ENCODE assay signal across 9 mouse cellular contexts in the genomic region with DNA sequence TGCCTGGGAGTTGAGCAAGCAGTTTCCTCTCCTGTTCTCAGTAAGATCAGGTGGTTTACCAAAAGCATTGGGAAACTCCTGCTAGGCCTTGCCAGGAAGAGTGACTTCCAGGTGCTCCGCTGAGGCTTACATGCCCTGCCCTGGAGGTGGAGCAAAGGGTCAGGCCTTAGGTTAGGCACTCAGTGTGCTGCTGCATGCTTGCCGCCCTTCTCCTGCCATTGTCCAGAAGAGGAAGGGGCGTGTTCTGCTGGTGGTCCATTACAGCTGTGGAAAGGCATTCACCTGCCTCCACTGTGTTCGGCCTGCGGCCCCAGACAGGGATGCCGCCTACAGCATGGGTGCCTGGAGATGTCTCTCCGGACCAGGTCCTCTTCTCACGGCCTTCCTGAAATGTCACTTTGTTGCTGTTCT. TPM values are rescaled to one million over a fixed set of nuclear protein-coding genes. Genes with fewer than 3 reads are reported as not detected.
DNase-seq lines count a peak whose midpoint lies in the region; ATAC-seq lines count a peak whose summit lies in the region.
"Had no signal": no experiment of that assay in that cellular context is flagged by ENCODE, and none has a peak within 500 bp of the region (broad histone marks: within the 10 kb centered on the region; RNA-seq: fewer than 3 reads in every experiment).

No protein-coding gene starts in this region.

- 69% methylated on average over 8 of the region's 8 CpGs for WGBS in embryonic facial prominence, embryonic 15.5 days
- WGBS in lung, embryonic 15.5 days, result 76% methylated on average over 8 of the region's 8 CpGs
- 93% methylated on average over 8 of the region's 8 CpGs for WGBS in hindbrain, embryonic 14.5 days

- H3K27ac ChIP-seq in embryonic facial prominence, embryonic 15.5 days (replicated peaks), result peak overlapping the region; percentile 69; the same call in 1 of the 2 replicates
- peak overlapping the region; percentile 81 for H3K27ac ChIP-seq in lung, embryonic 15.5 days
- H3K27ac ChIP-seq in hindbrain, embryonic 14.5 days, result no peak overlapping the region

- 0 out of 2 replicates have a peak, but pooled peaks cover 7% of the 10 kb centered on the region for H3K4me1 ChIP-seq in embryonic facial prominence, embryonic 15.5 days
- H3K4me1 ChIP-seq in lung, embryonic 15.5 days, result peaks cover 23% of the 10 kb centered on the region
- H3K4me1 ChIP-seq in hindbrain, embryonic 14.5 days (replicated peaks; ENCODE audit: control insufficient read depth, insufficient read depth, low read length), result no peaks in the 10 kb centered on the region

- H3K4me3 ChIP-seq in embryonic facial prominence, embryonic 15.5 days (replicated peaks), result no peak overlapping the region
- no peak overlapping the region for H3K4me3 ChIP-seq in lung, embryonic 15.5 days
- no peak overlapping the region for H3K4me3 ChIP-seq in hindbrain, embryonic 14.5 days (replicated peaks; ENCODE audit: low read length)

- H3K36me3 ChIP-seq in embryonic facial prominence, embryonic 15.5 days, result peaks cover 50% of the 10 kb centered on the region
- peaks cover 5% of the 10 kb centered on the region; the same call in 1 of the 2 replicates for H3K36me3 ChIP-seq in lung, embryonic 15.5 days
- H3K36me3 ChIP-seq in hindbrain, embryonic 14.5 days (replicated peaks; ENCODE audit: control insufficient read depth, insufficient read depth), result peaks cover 56% of the 10 kb centered on the region

- intact Hi-C loops in heart, postnatal 25 days (cut with DNase I), result loop anchor here (5.0 kb wide), 4 partner anchors 152 to 277 kb away; no protein-coding TSS in a partner anchor

- no peak overlapping the region for H3K4me2 ChIP-seq in embryonic facial prominence, embryonic 15.5 days (replicated peaks)
- H3K4me2 ChIP-seq in lung, embryonic 15.5 days, result no peak overlapping the region
- no peak overlapping the region for H3K4me2 ChIP-seq in hindbrain, embryonic 14.5 days (replicated peaks)

- no peaks in the 10 kb centered on the region for H3K27me3 ChIP-seq in embryonic facial prominence, embryonic 15.5 days
- no peaks in the 10 kb centered on the region for H3K27me3 ChIP-seq in lung, embryonic 15.5 days
- H3K27me3 ChIP-seq in hindbrain, embryonic 14.5 days (ENCODE audit: control insufficient read depth, insufficient read depth, low read length), result no peaks in the 10 kb centered on the region

- no peak for ATAC-seq in embryonic facial prominence, embryonic 15.5 days (ENCODE audit: insufficient number of reproducible peaks, low FRiP score, low TSS enrichment, low read depth)
- no peak for ATAC-seq in lung, embryonic 15.5 days (ENCODE audit: borderline replicate concordance, extremely low read depth, low FRiP score, low TSS enrichment)
- ATAC-seq in activated CD4-positive, CD25-positive, alpha-beta regulatory T cell, adult 4 months, result no peak
- no peak for ATAC-seq in hindbrain, embryonic 14.5 days (ENCODE audit: low FRiP score)
- ATAC-seq in erythroblast, adult 5-6 weeks (replicated peaks; ENCODE audit: low FRiP score, poor library complexity, severe bottlenecking), result no peak

- H3K9ac ChIP-seq in embryonic facial prominence, embryonic 15.5 days, result no peak overlapping the region
- no peak overlapping the region for H3K9ac ChIP-seq in lung, embryonic 15.5 days
- H3K9ac ChIP-seq in hindbrain, embryonic 14.5 days, result no peak overlapping the region

- H3K9me3 ChIP-seq in embryonic facial prominence, embryonic 15.5 days (replicated peaks), result no peaks in the 10 kb centered on the region
- H3K9me3 ChIP-seq in lung, embryonic 15.5 days, result no peaks in the 10 kb centered on the region
- H3K9me3 ChIP-seq in hindbrain, embryonic 14.5 days (ENCODE audit: control insufficient read depth, low read length), result no peaks in the 10 kb centered on the region

- DNase-seq in ZHBTc4 (ENCODE audit: low read depth, low spot score), result peak; percentile 73
- peak; percentile 64 for DNase-seq in heart, postnatal 25 days (ENCODE audit: low spot score)
- no peak for DNase-seq in layer of hippocampus, adult 11-12 months (ENCODE audit: low spot score)
- DNase-seq in hindbrain, embryonic 14.5 days (ENCODE audit: low spot score), result no peak
- DNase-seq: thymus, postnatal 25 days had no signal

RNA-seq across cellular contexts. Expression of gene Mustn1, which starts 9.6 kb away (rescaled TPM):
- polyA plus RNA-seq in embryonic facial prominence, embryonic 15.5 days (2015; fragmentation: Nextera tagmentation; extraction: Ambion mirVana), result 20.0 and 29.0 TPM in 2 replicates
- 10 to 100 TPM; 11.1 to 16.9 TPM for total RNA-seq in heart, postnatal 25 days (2021)
- polyA plus RNA-seq in lung, embryonic 15.5 days (2015; fragmentation: Nextera tagmentation; extraction: Ambion mirVana), result 8.0 and 9.3 TPM in 2 replicates
- polyA plus RNA-seq in activated CD4-positive, CD25-positive, alpha-beta regulatory T cell, adult 4 months (2017; shearing (Covaris generic)), result 1 to 10 TPM in 1 of 2 experiments, under 1 TPM in 1; 0.68 to 1.8 TPM
- polyA plus RNA-seq in hindbrain, embryonic 14.5 days (2014; fragmentation: Nextera tagmentation; extraction: Ambion mirVana), result 0.67 and 1.5 TPM in 2 replicates
- 1.3 TPM in 1 of 2 replicates, not detected in the other for total RNA-seq in erythroblast, adult 5-6 weeks (2015; ENCODE audit: low replicate concordance)
- total RNA-seq in erythroblast, adult 5-6 weeks (2017; ENCODE audit: low replicate concordance), result not detected in 2 replicates

RNA-seq across cellular contexts. Expression of gene Itih4, which starts 16.9 kb away (rescaled TPM):
- polyA plus RNA-seq in embryonic facial prominence, embryonic 15.5 days (2015; fragmentation: Nextera tagmentation; extraction: Ambion mirVana), result not detected in 2 replicates
- total RNA-seq in heart, postnatal 25 days (2021), result 1 to 10 TPM; 4.8 to 6.9 TPM
- polyA plus RNA-seq in lung, embryonic 15.5 days (2015; fragmentation: Nextera tagmentation; extraction: Ambion mirVana), result 0.16 and 0.70 TPM in 2 replicates
- not detected for polyA plus RNA-seq in activated CD4-positive, CD25-positive, alpha-beta regulatory T cell, adult 4 months (2017; shearing (Covaris generic))
- polyA plus RNA-seq in hindbrain, embryonic 14.5 days (2014; fragmentation: Nextera tagmentation; extraction: Ambion mirVana), result not detected in 2 replicates
- not detected in 2 replicates for total RNA-seq in erythroblast, adult 5-6 weeks (2015; ENCODE audit: low replicate concordance)
- not detected in 2 replicates for total RNA-seq in erythroblast, adult 5-6 weeks (2017; ENCODE audit: low replicate concordance)

RNA-seq across cellular contexts. Expression of gene Tmem110, which starts 44.0 kb away (rescaled TPM):
- 27.0 and 29.1 TPM in 2 replicates for polyA plus RNA-seq in embryonic facial prominence, embryonic 15.5 days (2015; fragmentation: Nextera tagmentation; extraction: Ambion mirVana)
- total RNA-seq in heart, postnatal 25 days (2021), result 1 to 10 TPM; 8.1 to 8.7 TPM
- polyA plus RNA-seq in lung, embryonic 15.5 days (2015; fragmentation: Nextera tagmentation; extraction: Ambion mirVana), result 29.9 and 30.0 TPM in 2 replicates
- 1 to 10 TPM; 4.9 to 5.7 TPM for polyA plus RNA-seq in activated CD4-positive, CD25-positive, alpha-beta regulatory T cell, adult 4 months (2017; shearing (Covaris generic))
- 21.6 and 24.0 TPM in 2 replicates for polyA plus RNA-seq in hindbrain, embryonic 14.5 days (2014; fragmentation: Nextera tagmentation; extraction: Ambion mirVana)
- total RNA-seq in erythroblast, adult 5-6 weeks (2015; ENCODE audit: low replicate concordance), result 2.1 and 11.3 TPM in 2 replicates
- total RNA-seq in erythroblast, adult 5-6 weeks (2017; ENCODE audit: low replicate concordance), result 0.98 and 2.2 TPM in 2 replicates

RNA-seq across cellular contexts. Expression of gene Itih3, which starts 54.2 kb away (rescaled TPM):
- polyA plus RNA-seq in embryonic facial prominence, embryonic 15.5 days (2015; fragmentation: Nextera tagmentation; extraction: Ambion mirVana), result 0.07 and 0.12 TPM in 2 replicates
- total RNA-seq in heart, postnatal 25 days (2021), result under 1 TPM; 0.39 to 0.64 TPM
- 0.50 and 2.4 TPM in 2 replicates for polyA plus RNA-seq in lung, embryonic 15.5 days (2015; fragmentation: Nextera tagmentation; extraction: Ambion mirVana)
- polyA plus RNA-seq in activated CD4-positive, CD25-positive, alpha-beta regulatory T cell, adult 4 months (2017; shearing (Covaris generic)), result not detected
- 2.5 and 3.1 TPM in 2 replicates for polyA plus RNA-seq in hindbrain, embryonic 14.5 days (2014; fragmentation: Nextera tagmentation; extraction: Ambion mirVana)
- not detected in 2 replicates for total RNA-seq in erythroblast, adult 5-6 weeks (2015; ENCODE audit: low replicate concordance)
- not detected in 2 replicates for total RNA-seq in erythroblast, adult 5-6 weeks (2017; ENCODE audit: low replicate concordance)

Comparison
In these comparisons a context has a peak if more than half of its experiments do, and no peak if none do; other contexts are left out.
1. DNase-seq: peak in ZHBTc4 (single experiment) and heart, postnatal 25 days (single experiment); none in layer of hippocampus, adult 11-12 months (single experiment) and hindbrain, embryonic 14.5 days (single experiment).